Mouse (Mus musculus): Measurements from ENCODE around the gene Rab30. TPM values are rescaled to one million over a fixed set of nuclear protein-coding genes. Genes with fewer than 3 reads are reported as not detected.

The Rab30 gene
- total and polyA plus RNA-seq, 3 experiments: 39.1 to 105 (median 66.2) TPM

GRCm38 (mm10) chr7:92758067-92758466 lies 16.7 kb downstream of the Rab30 start:
- Histone ChIP-seq H3K27ac (ENCODE audit: insufficient read depth, low read depth) (no peak overlapping the region), H3K4me3 (replicated peaks in 1 of 3; ENCODE audit: low read depth in 2 of 3, low read length in 2 of 3, poor library complexity in 1 of 3) (no peak overlapping the region), H3K4me2 (ENCODE audit: insufficient read depth, low read depth, poor library complexity, severe bottlenecking) (no peak overlapping the region), H3K4me1 (ENCODE audit: control insufficient read depth in 1 of 2, insufficient read depth in 2 of 2) (peaks cover 3 to 8% of the 10 kb centered on the region in 2 experiments; a peak in 2 of 4 replicates), H3K27me3 (replicated peaks) (no peaks in the 10 kb centered on the region), H3K36me3 (replicated peaks in 1 of 2; ENCODE audit: control insufficient read depth in 1 of 2, insufficient read depth in 1 of 2, low read length in 1 of 2) (no peaks in the 10 kb centered on the region), H3K79me2 (replicated peaks; ENCODE audit: control insufficient read depth, extremely low read depth, insufficient read depth, poor library complexity, severe bottlenecking) (no peaks in the 10 kb centered on the region), H3K9ac (ENCODE audit: insufficient read depth, low read depth) (no peak overlapping the region), H3K9me3 (replicated peaks; ENCODE audit: low read length) (no peaks in the 10 kb centered on the region)
- TF ChIP-seq MYC (IDR thresholded peaks at IDR 0.05; ENCODE audit: low read depth, low read length): no peak
- TF ChIP-seq ZNF384 (IDR thresholded peaks at IDR 0.05; ENCODE audit: low read depth, low read length): no peak
- no peak for TF ChIP-seq RCOR1 (conservative IDR thresholded peaks at IDR 0.05; ENCODE audit: low read depth, low read length)
- no peak for TF ChIP-seq MAFK (IDR thresholded peaks at IDR 0.05; ENCODE audit: insufficient replicate concordance, low read length)
- no peak for TF ChIP-seq POLR2A (IDR thresholded peaks at IDR 0.05; ENCODE audit: low read depth, low read length)
- TF ChIP-seq POLR2AphosphoS2 (IDR thresholded peaks at IDR 0.05; ENCODE audit: low read depth, low read length): no peak
- no peak for TF ChIP-seq CHD2 (IDR thresholded peaks at IDR 0.05; ENCODE audit: low read length)
- TF ChIP-seq NELFE (IDR thresholded peaks at IDR 0.05; ENCODE audit: low read depth, low read length): no peak
- TF ChIP-seq EP300 (IDR thresholded peaks at IDR 0.05; ENCODE audit: low read length): no peak
- TF ChIP-seq ZC3H11A (IDR thresholded peaks at IDR 0.05; ENCODE audit: low read depth, low read length): no peak
- TF ChIP-seq JUND (conservative IDR thresholded peaks at IDR 0.05; ENCODE audit: low read depth, low read length): no peak
- no peak for TF ChIP-seq ZMIZ1 (IDR thresholded peaks at IDR 0.05; ENCODE audit: low read depth, low read length)
- no peak for TF ChIP-seq SIN3A (IDR thresholded peaks at IDR 0.05; ENCODE audit: low read length)
- TF ChIP-seq RAD21 (IDR thresholded peaks at IDR 0.05; ENCODE audit: low read depth, low read length): no peak
- no peak for TF ChIP-seq KAT2A (IDR thresholded peaks at IDR 0.05; ENCODE audit: insufficient replicate concordance, low read length)
- TF ChIP-seq USF2 (conservative IDR thresholded peaks at IDR 0.05; ENCODE audit: low read depth, low read length): 0 out of 2 replicates have a peak, but pooled peaks have one; percentile 10
- TF ChIP-seq ELF1 (IDR thresholded peaks at IDR 0.05; ENCODE audit: low read depth, low read length): no peak
- no peak for TF ChIP-seq UBTF (IDR thresholded peaks at IDR 0.05; ENCODE audit: low read depth, low read length)
- no peak for TF ChIP-seq HCFC1 (IDR thresholded peaks at IDR 0.05; ENCODE audit: low read depth, low read length)
- TF ChIP-seq GABPA (IDR thresholded peaks at IDR 0.05; ENCODE audit: insufficient replicate concordance, low read depth, low read length): no peak
- TF ChIP-seq USF1 (IDR thresholded peaks at IDR 0.05; ENCODE audit: low read depth, low read length): peak; percentile 17; the same call in 1 of the 2 replicates
- TF ChIP-seq JUN (IDR thresholded peaks at IDR 0.05; ENCODE audit: insufficient read depth, low read depth, low read length): no peak
- TF ChIP-seq MAX (IDR thresholded peaks at IDR 0.05; ENCODE audit: low read length): 0 out of 2 replicates have a peak, but pooled peaks have one; percentile 43
- in situ Hi-C loops (cut with MboI; ENCODE audit: low pct_ligation_motif_present, low pct_unique_long_range_greater_than_20kb, low sequenced_read_pairs): no loop called here
- no peak for DNase-seq (ENCODE audit: extremely low read depth)
- dilution Hi-C loops (cut with MboI; ENCODE audit: extremely low pct_ligation_motif_present, extremely low pct_unique_long_range_greater_than_20kb, low sequenced_read_pairs): no loop called here
